Mouse (Mus musculus): ENCODE results near the gene H2afy. TPM values are rescaled to one million over a fixed set of nuclear protein-coding genes. Genes with fewer than 3 reads are reported as not detected.

H2afy gene
- polyA plus RNA-seq, 1 experiment from 2014 or later = 263 TPM

DNA sequence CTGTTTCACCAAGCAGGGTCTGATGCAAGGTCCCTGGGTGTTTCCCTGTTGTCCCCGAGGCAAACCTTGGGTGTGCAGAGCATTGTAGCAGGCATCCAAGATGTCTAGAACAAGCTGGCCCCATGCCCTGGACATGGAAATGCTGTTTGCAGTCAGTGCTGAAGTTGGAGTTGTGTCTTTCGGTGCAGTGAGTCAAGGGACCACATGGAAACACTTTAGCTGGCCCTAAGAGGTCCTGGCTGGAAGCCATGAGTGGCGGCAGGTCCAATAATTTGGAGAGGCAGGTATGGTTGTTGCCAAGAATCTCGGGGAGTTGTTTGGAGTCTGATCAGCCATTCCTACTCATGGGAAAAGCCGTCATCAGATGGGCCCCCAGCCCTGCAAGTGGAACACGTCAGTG lies 27.6 kb upstream of the H2afy start:
- Histone ChIP-seq H3K4me3 (replicated peaks; ENCODE audit: low read depth, low read length) (no peak overlapping the region), H3K9me3 (replicated peaks; ENCODE audit: low read length) (no peaks in the 10 kb centered on the region), H3K4me2 (ENCODE audit: low read length) (no peak overlapping the region), H3K27ac (no peak overlapping the region), H3K27me3 (ENCODE audit: insufficient read depth, low read length) (no peaks in the 10 kb centered on the region), H3K36me3 (ENCODE audit: insufficient read depth, low read length) (no peaks in the 10 kb centered on the region), H3K9ac (ENCODE audit: low read depth, low read length) (no peak overlapping the region), H3K4me1 (replicated peaks; ENCODE audit: insufficient read depth, low read length) (0 out of 2 replicates have a peak, but pooled peaks cover 8% of the 10 kb centered on the region)
- no peak for TF ChIP-seq CTCF (IDR thresholded peaks at IDR 0.05; ENCODE audit: low read depth)
- DNase-seq (ENCODE audit: low spot score) (no peak), ATAC-seq (replicated peaks; ENCODE audit: low FRiP score, low read depth) (no peak)
- WGBS = 64% methylated on average over 6 of the region's 6 CpGs

DNA sequence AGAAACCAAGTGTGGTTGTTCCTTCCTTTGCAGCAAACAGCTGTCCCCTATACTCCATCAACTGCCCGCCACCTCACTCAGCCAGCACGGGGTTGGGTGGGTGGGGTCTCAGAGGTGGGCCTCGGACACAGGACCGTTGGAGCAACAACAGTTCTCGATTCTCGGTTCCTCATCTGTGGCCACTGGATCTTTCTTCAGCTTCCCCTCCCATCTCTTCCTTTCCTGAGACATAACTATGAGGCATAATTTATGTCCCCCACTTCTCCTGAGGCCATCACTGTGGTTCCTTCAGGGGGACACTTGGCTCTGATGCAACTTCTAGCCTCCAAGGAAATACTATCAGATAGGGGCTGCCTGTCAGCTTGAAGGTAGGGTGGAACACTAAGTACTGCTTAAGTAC lies 26.7 kb upstream of the H2afy start:
- Histone ChIP-seq H3K36me3 (ENCODE audit: insufficient read depth, low read length) (no peaks in the 10 kb centered on the region), H3K27ac (no peak overlapping the region), H3K9ac (ENCODE audit: low read depth, low read length) (no peak overlapping the region), H3K27me3 (ENCODE audit: insufficient read depth, low read length) (no peaks in the 10 kb centered on the region), H3K4me1 (replicated peaks; ENCODE audit: insufficient read depth, low read length) (0 out of 2 replicates have a peak, but pooled peaks cover 8% of the 10 kb centered on the region), H3K4me3 (replicated peaks; ENCODE audit: low read depth, low read length) (no peak overlapping the region), H3K9me3 (replicated peaks; ENCODE audit: low read length) (no peaks in the 10 kb centered on the region), H3K4me2 (ENCODE audit: low read length) (no peak overlapping the region)
- no peak for TF ChIP-seq CTCF (IDR thresholded peaks at IDR 0.05; ENCODE audit: low read depth)
- 51% methylated on average over 6 of the region's 6 CpGs for WGBS
- DNase-seq (ENCODE audit: low spot score) (no peak), ATAC-seq (replicated peaks; ENCODE audit: low FRiP score, low read depth) (no peak)

DNA sequence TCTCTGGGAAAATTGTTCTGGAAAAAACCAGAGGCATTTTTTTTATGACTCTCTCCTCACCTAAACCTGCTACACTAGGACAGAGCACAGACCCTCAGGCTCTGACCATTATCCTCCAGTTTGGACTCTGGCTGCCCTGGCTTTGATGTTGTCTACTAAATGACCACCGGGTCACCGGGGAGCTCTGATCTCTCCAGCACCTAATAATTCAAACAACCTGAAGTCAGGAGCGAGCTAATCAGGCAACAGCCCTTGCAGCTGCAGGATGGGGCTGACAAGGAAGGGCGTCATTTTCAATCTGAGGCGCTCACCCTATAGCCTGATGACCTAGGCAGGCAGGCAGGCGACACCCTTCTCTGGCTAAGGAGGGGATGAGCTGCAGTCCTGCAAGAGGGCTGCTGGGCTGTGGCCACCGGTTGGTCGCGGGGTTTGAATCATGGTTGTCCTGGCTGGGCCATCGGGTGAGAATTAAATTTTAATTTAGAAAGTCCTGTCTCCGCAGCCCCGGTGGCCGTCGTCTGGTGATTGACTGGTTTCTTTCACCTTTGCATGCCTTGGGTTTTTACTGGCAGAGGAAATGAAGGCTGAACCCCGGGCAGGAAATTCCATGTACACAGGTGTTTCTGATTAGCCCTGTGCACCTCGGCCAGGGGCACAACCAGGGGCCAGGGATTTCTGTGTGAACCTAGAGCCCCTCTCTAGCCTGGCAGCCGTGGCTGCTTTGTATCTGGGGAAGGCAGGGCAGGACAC lies 23.6 kb upstream of the H2afy start:
- TF ChIP-seq CTCF (IDR thresholded peaks at IDR 0.05; ENCODE audit: low read depth) = no peak
- no peak overlapping the region for H3K4me3 ChIP-seq (replicated peaks; ENCODE audit: low read depth, low read length)
- H3K9ac ChIP-seq (ENCODE audit: low read depth, low read length) = no peak overlapping the region
- H3K27me3 ChIP-seq (ENCODE audit: insufficient read depth, low read length) = no peaks in the 10 kb centered on the region
- H3K27ac ChIP-seq = no peak overlapping the region
- H3K4me1 ChIP-seq (replicated peaks; ENCODE audit: insufficient read depth, low read length) = 0 out of 2 replicates have a peak, but pooled peaks cover 8% of the 10 kb centered on the region
- H3K4me2 ChIP-seq (ENCODE audit: low read length) = no peak overlapping the region
- no peak; the same call in 1 of the 2 replicates for ATAC-seq (replicated peaks; ENCODE audit: low FRiP score, low read depth)
- H3K36me3 ChIP-seq (ENCODE audit: insufficient read depth, low read length) = no peaks in the 10 kb centered on the region
- H3K9me3 ChIP-seq (replicated peaks; ENCODE audit: low read length) = no peaks in the 10 kb centered on the region
- peak; percentile 23 for DNase-seq (ENCODE audit: low spot score)
- 8% methylated on average over 17 of the region's 17 CpGs for WGBS

DNA sequence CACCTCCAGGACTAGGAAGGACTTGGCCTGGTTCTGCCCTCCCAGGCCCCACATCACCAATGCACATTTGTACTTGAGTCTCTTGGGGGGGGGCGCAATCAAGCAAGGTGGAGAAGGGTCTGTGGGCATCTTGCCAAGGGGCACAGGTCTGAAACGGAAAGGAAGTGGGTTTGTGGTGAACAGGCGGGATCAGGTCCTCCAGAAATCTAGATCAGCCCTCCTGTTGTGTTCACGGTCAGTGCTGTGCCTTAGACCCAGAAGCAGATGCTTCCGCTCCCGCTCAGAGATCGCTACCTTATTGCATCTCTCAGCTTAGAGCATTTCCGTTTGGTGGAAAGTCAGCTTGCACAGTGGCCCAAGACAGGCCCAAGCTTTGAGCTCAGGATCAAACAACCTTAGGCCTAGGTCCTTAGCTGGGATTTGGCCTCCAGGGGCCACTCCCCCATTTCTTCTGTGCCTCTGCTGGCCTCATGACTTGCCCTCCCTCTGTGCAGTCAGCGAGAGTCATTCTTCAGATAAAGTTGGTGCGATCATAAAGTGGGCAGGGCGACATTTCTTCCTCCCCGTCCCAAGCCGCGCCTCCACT lies 22.9 kb upstream of the H2afy start:
- TF ChIP-seq CTCF (IDR thresholded peaks at IDR 0.05; ENCODE audit: low read depth) = no peak
- no peak overlapping the region for H3K4me2 ChIP-seq (ENCODE audit: low read length)
- DNase-seq (ENCODE audit: low spot score) = peak; percentile 37
- ATAC-seq (replicated peaks; ENCODE audit: low FRiP score, low read depth) = peak; percentile 36; the same call in 1 of the 2 replicates
- H3K4me1 ChIP-seq (replicated peaks; ENCODE audit: insufficient read depth, low read length) = 0 out of 2 replicates have a peak, but pooled peaks cover 8% of the 10 kb centered on the region
- H3K27ac ChIP-seq = no peak overlapping the region
- no peak overlapping the region for H3K4me3 ChIP-seq (replicated peaks; ENCODE audit: low read depth, low read length)
- no peaks in the 10 kb centered on the region for H3K9me3 ChIP-seq (replicated peaks; ENCODE audit: low read length)
- H3K9ac ChIP-seq (ENCODE audit: low read depth, low read length) = no peak overlapping the region
- no peaks in the 10 kb centered on the region for H3K27me3 ChIP-seq (ENCODE audit: insufficient read depth, low read length)
- H3K36me3 ChIP-seq (ENCODE audit: insufficient read depth, low read length) = no peaks in the 10 kb centered on the region
- 33% methylated on average over 14 of the region's 14 CpGs for WGBS

GRCm38 (mm10) chr13:56155671-56156070 lies 19.5 kb upstream of the H2afy start:
- Histone ChIP-seq H3K36me3 (ENCODE audit: insufficient read depth, low read length) (no peaks in the 10 kb centered on the region), H3K27ac (no peak overlapping the region), H3K4me1 (replicated peaks; ENCODE audit: insufficient read depth, low read length) (peaks cover 8% of the 10 kb centered on the region; the same call in 1 of the 2 replicates), H3K9me3 (replicated peaks; ENCODE audit: low read length) (no peaks in the 10 kb centered on the region), H3K9ac (ENCODE audit: low read depth, low read length) (no peak overlapping the region), H3K4me2 (ENCODE audit: low read length) (no peak overlapping the region), H3K4me3 (replicated peaks; ENCODE audit: low read depth, low read length) (no peak overlapping the region), H3K27me3 (ENCODE audit: insufficient read depth, low read length) (no peaks in the 10 kb centered on the region)
- TF ChIP-seq CTCF (IDR thresholded peaks at IDR 0.05; ENCODE audit: low read depth) = no peak
- no peak for ATAC-seq (replicated peaks; ENCODE audit: low FRiP score, low read depth)
- WGBS = 60% methylated on average over 7 of the region's 7 CpGs
- DNase-seq (ENCODE audit: low spot score) = no peak

DNA sequence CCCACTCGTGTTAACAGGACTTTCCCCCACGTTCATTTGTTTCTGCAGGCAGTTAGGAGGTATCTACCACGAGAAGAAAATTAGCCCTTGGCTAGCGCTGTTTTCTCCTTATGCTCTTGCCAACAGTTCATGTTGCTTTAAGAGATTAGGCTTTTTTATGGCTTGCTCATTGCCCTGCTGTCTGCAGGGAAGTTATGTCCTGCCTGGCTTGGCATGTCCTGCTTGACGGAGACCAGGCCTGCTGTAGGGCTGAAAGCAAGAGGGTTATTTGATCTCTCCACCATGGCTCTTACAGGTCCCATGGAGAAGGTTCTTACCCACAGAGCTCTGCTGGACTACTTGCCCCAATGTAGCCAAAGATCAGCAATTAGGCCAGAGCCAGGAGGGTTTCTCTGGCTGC lies 18.9 kb upstream of the H2afy start:
- DNase-seq (ENCODE audit: low spot score) (peak; percentile 62), ATAC-seq (replicated peaks; ENCODE audit: low FRiP score, low read depth) (no peak)
- Histone ChIP-seq H3K4me1 (replicated peaks; ENCODE audit: insufficient read depth, low read length) (peaks cover 8% of the 10 kb centered on the region; the same call in 1 of the 2 replicates), H3K9me3 (replicated peaks; ENCODE audit: low read length) (no peaks in the 10 kb centered on the region), H3K4me2 (ENCODE audit: low read length) (no peak overlapping the region), H3K27me3 (ENCODE audit: insufficient read depth, low read length) (no peaks in the 10 kb centered on the region), H3K36me3 (ENCODE audit: insufficient read depth, low read length) (no peaks in the 10 kb centered on the region), H3K27ac (no peak overlapping the region), H3K9ac (ENCODE audit: low read depth, low read length) (no peak overlapping the region), H3K4me3 (replicated peaks; ENCODE audit: low read depth, low read length) (no peak overlapping the region)
- no peak for TF ChIP-seq CTCF (IDR thresholded peaks at IDR 0.05; ENCODE audit: low read depth)
- 17% methylated on average over 5 of the region's 5 CpGs for WGBS
